Mouse (Mus musculus): ENCODE measurements around the gene Tpst1. TPM values are rescaled to one million over a fixed set of nuclear protein-coding genes. Genes with fewer than 3 reads are reported as not detected.

Gene Tpst1
- polyA plus RNA-seq, 1 experiment from 2014 or later = 82.7 TPM

DNA sequence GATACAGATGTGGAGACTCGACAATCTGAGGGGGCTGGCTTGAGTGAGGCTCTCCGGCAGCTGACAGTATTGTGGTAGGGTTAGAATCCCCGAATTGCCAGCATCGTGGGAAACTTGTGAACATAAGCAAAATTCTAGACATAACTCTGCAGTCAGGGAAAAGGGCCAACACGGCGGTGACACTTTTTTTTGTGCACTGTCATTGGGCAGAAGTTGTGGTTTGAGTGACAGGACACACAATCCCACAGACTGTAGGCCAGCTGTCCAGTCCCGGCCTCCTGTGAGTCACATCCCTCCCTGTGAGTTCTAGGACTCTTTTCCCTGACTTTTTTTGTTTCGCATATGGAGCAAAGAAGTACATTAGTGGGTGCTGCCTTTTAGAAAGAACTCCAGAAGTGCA is 72.8 kb downstream of the Tpst1 start:
- Histone ChIP-seq H3K27me3 (ENCODE audit: control insufficient read depth, insufficient read depth, low read length) (no peaks in the 10 kb centered on the region), H3K9me3 (ENCODE audit: control insufficient read depth, low read depth, low read length) (no peaks in the 10 kb centered on the region), H3K4me1 (ENCODE audit: control insufficient read depth, insufficient read depth, low read length) (no peaks in the 10 kb centered on the region; the same call in 1 of the 2 replicates), H3K36me3 (ENCODE audit: control insufficient read depth, insufficient read depth, low read length) (no peaks in the 10 kb centered on the region), H3K27ac (ENCODE audit: low read length) (no peak overlapping the region), H3K4me2 (replicated peaks; ENCODE audit: low read depth, low read length) (no peak overlapping the region), H3K4me3 (ENCODE audit: low read depth, low read length) (no peak overlapping the region), H3K9ac (replicated peaks; ENCODE audit: low read depth, low read length) (no peak overlapping the region)
- no peak for ATAC-seq (ENCODE audit: insufficient number of reproducible peaks, insufficient read depth, low FRiP score, low read depth)
- 80% methylated on average over 8 of the region's 8 CpGs for WGBS

DNA sequence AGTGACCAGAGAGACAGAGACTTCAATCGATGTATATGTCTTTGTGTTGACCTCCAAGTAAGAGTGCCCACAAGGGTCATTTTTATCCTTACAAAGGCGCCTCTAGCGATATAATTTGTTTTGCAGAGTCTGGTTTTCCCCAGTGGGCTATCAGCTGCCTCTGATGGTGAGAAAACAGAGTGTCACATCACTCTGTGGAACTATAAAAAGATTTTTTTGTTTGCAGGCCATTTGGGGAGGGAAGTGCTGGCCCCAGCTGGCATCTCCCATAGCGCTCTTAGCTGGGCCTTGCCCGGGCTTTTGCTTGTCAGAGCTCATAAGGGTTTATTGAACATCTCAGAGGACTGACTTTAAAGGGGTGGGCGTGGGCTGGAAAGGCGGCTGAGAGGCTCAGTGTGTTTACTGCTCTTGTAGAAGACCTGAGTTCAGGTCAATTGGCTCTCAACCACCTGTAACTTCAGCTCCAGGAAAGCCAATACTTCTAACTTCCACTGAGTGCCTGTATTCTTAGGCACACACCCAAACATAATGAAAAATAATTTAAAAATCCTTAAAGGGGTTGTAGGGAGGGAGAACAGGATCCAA is 76.7 kb downstream of the Tpst1 start:
- 72% methylated on average over 7 of the region's 7 CpGs for WGBS

DNA sequence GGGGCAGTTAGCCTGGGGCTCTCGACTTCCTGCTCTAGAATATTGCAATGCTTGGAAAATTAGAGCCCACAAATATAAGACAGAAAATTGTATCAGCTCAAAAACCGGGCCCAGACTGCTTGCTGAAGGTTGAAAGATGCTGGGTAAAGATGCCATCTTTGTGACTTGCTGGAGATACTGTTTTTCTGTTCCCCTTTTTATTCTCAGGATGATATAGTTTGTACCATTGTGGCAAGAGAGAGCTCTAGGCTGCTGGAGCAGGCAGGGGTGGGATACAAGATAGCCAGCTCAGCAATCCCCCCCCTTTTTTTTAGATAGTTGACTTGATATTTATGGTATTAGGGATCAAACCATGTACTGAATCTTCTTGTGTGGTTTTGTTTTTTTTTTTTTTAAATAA is 81.2 kb downstream of the Tpst1 start:
- Histone ChIP-seq H3K9ac (replicated peaks; ENCODE audit: low read depth, low read length) (no peak overlapping the region), H3K27me3 (ENCODE audit: control insufficient read depth, insufficient read depth, low read length) (no peaks in the 10 kb centered on the region), H3K9me3 (ENCODE audit: control insufficient read depth, low read depth, low read length) (no peaks in the 10 kb centered on the region), H3K4me1 (ENCODE audit: control insufficient read depth, insufficient read depth, low read length) (no peaks in the 10 kb centered on the region), H3K27ac (ENCODE audit: low read length) (no peak overlapping the region), H3K36me3 (ENCODE audit: control insufficient read depth, insufficient read depth, low read length) (peaks cover 5% of the 10 kb centered on the region; the same call in 1 of the 2 replicates), H3K4me2 (replicated peaks; ENCODE audit: low read depth, low read length) (no peak overlapping the region), H3K4me3 (ENCODE audit: low read depth, low read length) (no peak overlapping the region)
- 83% methylated on average over 2 of the region's 2 CpGs for WGBS
- ATAC-seq (ENCODE audit: insufficient number of reproducible peaks, insufficient read depth, low FRiP score, low read depth) = no peak

More for the DNA sequence above, 76.7 kb downstream of the Tpst1 start:
- ATAC-seq (ENCODE audit: insufficient number of reproducible peaks, insufficient read depth, low FRiP score, low read depth) = no peak
- Histone ChIP-seq H3K4me1 (ENCODE audit: control insufficient read depth, insufficient read depth, low read length) (no peaks in the 10 kb centered on the region; the same call in 1 of the 2 replicates), H3K27ac (ENCODE audit: low read length) (no peak overlapping the region), H3K4me3 (ENCODE audit: low read depth, low read length) (no peak overlapping the region), H3K4me2 (replicated peaks; ENCODE audit: low read depth, low read length) (no peak overlapping the region), H3K27me3 (ENCODE audit: control insufficient read depth, insufficient read depth, low read length) (no peaks in the 10 kb centered on the region), H3K36me3 (ENCODE audit: control insufficient read depth, insufficient read depth, low read length) (peaks cover 5% of the 10 kb centered on the region; the same call in 1 of the 2 replicates), H3K9ac (replicated peaks; ENCODE audit: low read depth, low read length) (no peak overlapping the region), H3K9me3 (ENCODE audit: control insufficient read depth, low read depth, low read length) (no peaks in the 10 kb centered on the region)

DNA sequence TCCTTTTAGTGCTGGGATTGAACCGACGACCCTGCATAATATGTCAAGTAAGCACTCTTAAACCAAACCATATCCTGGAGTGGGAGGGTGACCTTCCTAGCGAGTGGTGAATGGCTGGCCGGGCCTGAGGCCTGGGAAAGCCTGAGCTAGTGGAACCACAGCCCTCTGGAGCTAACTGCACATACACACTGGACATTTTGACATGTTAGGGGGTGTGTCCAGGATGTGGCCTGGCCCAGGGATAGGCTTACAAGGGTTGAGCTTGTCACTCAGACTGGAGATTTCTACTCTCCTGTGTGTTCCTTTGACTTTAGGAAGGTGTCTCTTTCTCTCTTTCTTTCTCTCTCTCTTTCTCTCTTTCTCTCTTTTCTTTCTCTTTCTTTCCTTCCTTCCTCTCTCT is 85.4 kb downstream of the Tpst1 start:
- H3K27ac ChIP-seq (ENCODE audit: low read length) = no peak overlapping the region
- no peaks in the 10 kb centered on the region; the same call in 1 of the 2 replicates for H3K36me3 ChIP-seq (ENCODE audit: control insufficient read depth, insufficient read depth, low read length)
- no peaks in the 10 kb centered on the region for H3K9me3 ChIP-seq (ENCODE audit: control insufficient read depth, low read depth, low read length)
- no peak overlapping the region for H3K4me3 ChIP-seq (ENCODE audit: low read depth, low read length)
- no peak for ATAC-seq (ENCODE audit: insufficient number of reproducible peaks, insufficient read depth, low FRiP score, low read depth)
- H3K27me3 ChIP-seq (ENCODE audit: control insufficient read depth, insufficient read depth, low read length) = no peaks in the 10 kb centered on the region
- H3K4me2 ChIP-seq (replicated peaks; ENCODE audit: low read depth, low read length) = no peak overlapping the region
- no peak overlapping the region for H3K9ac ChIP-seq (replicated peaks; ENCODE audit: low read depth, low read length)
- no peaks in the 10 kb centered on the region for H3K4me1 ChIP-seq (ENCODE audit: control insufficient read depth, insufficient read depth, low read length)
- whole genome bisulfite sequencing = 82% methylated on average over 4 of the region's 4 CpGs

DNA sequence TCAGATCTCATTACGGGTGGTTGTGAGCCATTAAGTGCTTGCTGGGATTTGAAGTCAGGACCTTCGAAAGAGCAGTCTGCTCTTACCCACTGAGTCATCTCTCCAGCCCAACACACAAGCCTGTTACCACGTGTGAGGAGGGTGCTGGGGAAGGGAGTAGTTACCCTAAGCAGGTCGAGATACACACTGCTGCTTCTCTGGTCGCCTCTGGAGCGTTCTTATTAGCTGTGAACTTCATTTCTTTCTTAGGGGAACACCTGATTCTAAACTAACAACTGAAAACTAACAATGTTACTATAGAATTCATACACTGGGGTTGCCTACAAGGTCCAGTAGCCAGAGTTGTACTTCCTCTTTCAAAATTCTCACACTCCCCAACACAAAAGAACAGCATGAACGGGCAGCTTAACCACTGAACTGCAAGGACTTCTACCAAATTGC is 86.7 kb downstream of the Tpst1 start:
- Histone ChIP-seq H3K9me3 (ENCODE audit: control insufficient read depth, low read depth, low read length) (no peaks in the 10 kb centered on the region), H3K27ac (ENCODE audit: low read length) (no peak overlapping the region), H3K4me3 (ENCODE audit: low read depth, low read length) (no peak overlapping the region), H3K4me2 (replicated peaks; ENCODE audit: low read depth, low read length) (no peak overlapping the region), H3K36me3 (ENCODE audit: control insufficient read depth, insufficient read depth, low read length) (no peaks in the 10 kb centered on the region), H3K4me1 (ENCODE audit: control insufficient read depth, insufficient read depth, low read length) (no peaks in the 10 kb centered on the region), H3K27me3 (ENCODE audit: control insufficient read depth, insufficient read depth, low read length) (no peaks in the 10 kb centered on the region), H3K9ac (replicated peaks; ENCODE audit: low read depth, low read length) (no peak overlapping the region)
- no peak for ATAC-seq (ENCODE audit: insufficient number of reproducible peaks, insufficient read depth, low FRiP score, low read depth)
- 60% methylated on average over 7 of the region's 7 CpGs for WGBS

DNA sequence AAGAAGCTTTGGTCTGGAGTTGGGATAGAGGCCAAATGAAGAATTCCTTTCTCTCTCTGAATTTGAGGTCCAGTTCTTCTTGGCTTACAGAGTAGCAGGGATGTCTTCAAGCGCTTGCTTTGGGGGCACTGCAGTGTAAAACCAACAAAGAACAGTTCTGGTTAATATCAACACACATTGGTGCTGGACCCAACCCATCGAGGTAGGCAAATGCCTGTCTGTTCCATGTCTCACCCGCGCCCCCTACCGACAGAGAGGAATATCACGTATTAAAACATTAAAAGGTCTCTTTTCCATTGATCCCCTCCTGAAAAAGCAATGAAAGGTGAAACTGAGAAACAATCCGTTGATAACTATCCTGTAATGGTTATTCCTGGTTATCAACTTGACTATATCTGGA is 90.5 kb downstream of the Tpst1 start:
- no peak overlapping the region for H3K4me3 ChIP-seq (ENCODE audit: low read depth, low read length)
- H3K27ac ChIP-seq (ENCODE audit: low read length) = no peak overlapping the region
- no peaks in the 10 kb centered on the region for H3K4me1 ChIP-seq (ENCODE audit: control insufficient read depth, insufficient read depth, low read length)
- no peak for ATAC-seq (ENCODE audit: insufficient number of reproducible peaks, insufficient read depth, low FRiP score, low read depth)
- no peaks in the 10 kb centered on the region for H3K27me3 ChIP-seq (ENCODE audit: control insufficient read depth, insufficient read depth, low read length)
- WGBS = 5% methylated on average over 7 of the region's 7 CpGs
- H3K4me2 ChIP-seq (replicated peaks; ENCODE audit: low read depth, low read length) = no peak overlapping the region
- H3K36me3 ChIP-seq (ENCODE audit: control insufficient read depth, insufficient read depth, low read length) = no peaks in the 10 kb centered on the region
- H3K9me3 ChIP-seq (ENCODE audit: control insufficient read depth, low read depth, low read length) = no peaks in the 10 kb centered on the region
- H3K9ac ChIP-seq (replicated peaks; ENCODE audit: low read depth, low read length) = no peak overlapping the region

DNA sequence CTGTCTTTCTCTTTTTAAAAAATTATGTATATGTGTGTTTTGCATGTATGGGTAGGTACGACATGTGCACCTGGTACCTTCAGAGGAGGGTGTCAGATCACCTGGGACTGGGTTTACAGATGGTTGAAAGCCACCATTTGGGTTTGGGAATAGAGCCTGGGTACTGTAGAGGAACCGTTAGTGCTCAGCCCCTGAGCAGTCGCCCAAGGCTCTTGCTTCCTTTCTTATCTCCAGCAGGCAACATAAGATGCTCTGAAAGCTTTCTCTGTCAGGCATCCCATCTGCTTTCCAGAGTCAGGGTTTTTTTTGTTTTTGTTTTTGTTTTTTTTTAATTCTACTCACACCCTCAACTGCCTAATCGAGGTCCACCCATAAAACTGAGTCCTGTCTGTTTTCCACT is 92.1 kb downstream of the Tpst1 start:
- 70% methylated on average over 4 of the region's 4 CpGs for WGBS
- Histone ChIP-seq H3K9ac (replicated peaks; ENCODE audit: low read depth, low read length) (no peak overlapping the region), H3K4me1 (ENCODE audit: control insufficient read depth, insufficient read depth, low read length) (no peaks in the 10 kb centered on the region)

DNA sequence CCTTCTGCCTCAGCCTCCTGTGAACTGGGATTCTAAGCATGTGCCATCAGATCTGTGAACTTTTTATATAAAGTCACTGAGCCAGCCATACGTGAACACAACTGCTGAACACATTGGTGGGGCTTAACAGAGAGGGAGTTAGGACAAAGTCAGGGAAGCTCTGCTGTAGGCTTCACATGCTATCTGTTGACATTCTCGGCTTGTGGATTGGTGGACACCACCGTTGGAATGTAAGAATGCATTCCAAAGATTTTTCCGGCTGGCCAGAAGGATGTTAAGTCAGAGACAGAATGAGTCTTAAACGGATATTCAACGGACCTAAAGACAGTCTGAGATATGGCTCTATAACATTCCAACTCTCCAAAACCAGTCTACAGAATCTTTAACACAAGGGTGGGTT is 96.0 kb downstream of the Tpst1 start:
- H3K9ac ChIP-seq (replicated peaks; ENCODE audit: low read depth, low read length) = no peak overlapping the region
- WGBS = 40% methylated on average over 6 of the region's 6 CpGs
- ATAC-seq (ENCODE audit: insufficient number of reproducible peaks, insufficient read depth, low FRiP score, low read depth) = no peak
- peaks cover 12% of the 10 kb centered on the region; the same call in 1 of the 2 replicates for H3K4me1 ChIP-seq (ENCODE audit: control insufficient read depth, insufficient read depth, low read length)
- no peak overlapping the region for H3K27ac ChIP-seq (ENCODE audit: low read length)
- H3K36me3 ChIP-seq (ENCODE audit: control insufficient read depth, insufficient read depth, low read length) = no peaks in the 10 kb centered on the region
- no peak overlapping the region for H3K4me2 ChIP-seq (replicated peaks; ENCODE audit: low read depth, low read length)
- no peaks in the 10 kb centered on the region for H3K27me3 ChIP-seq (ENCODE audit: control insufficient read depth, insufficient read depth, low read length)
- H3K9me3 ChIP-seq (ENCODE audit: control insufficient read depth, low read depth, low read length) = no peaks in the 10 kb centered on the region
- H3K4me3 ChIP-seq (ENCODE audit: low read depth, low read length) = no peak overlapping the region

More for the DNA sequence above, 92.1 kb downstream of the Tpst1 start:
- no peak overlapping the region for H3K4me3 ChIP-seq (ENCODE audit: low read depth, low read length)
- no peak overlapping the region for H3K27ac ChIP-seq (ENCODE audit: low read length)
- no peaks in the 10 kb centered on the region for H3K9me3 ChIP-seq (ENCODE audit: control insufficient read depth, low read depth, low read length)
- H3K4me2 ChIP-seq (replicated peaks; ENCODE audit: low read depth, low read length) = no peak overlapping the region
- H3K27me3 ChIP-seq (ENCODE audit: control insufficient read depth, insufficient read depth, low read length) = no peaks in the 10 kb centered on the region
- H3K36me3 ChIP-seq (ENCODE audit: control insufficient read depth, insufficient read depth, low read length) = no peaks in the 10 kb centered on the region
- ATAC-seq (ENCODE audit: insufficient number of reproducible peaks, insufficient read depth, low FRiP score, low read depth) = no peak
